16 mouse cellular contexts compared by ENCODE assay signal in the genomic region with DNA sequence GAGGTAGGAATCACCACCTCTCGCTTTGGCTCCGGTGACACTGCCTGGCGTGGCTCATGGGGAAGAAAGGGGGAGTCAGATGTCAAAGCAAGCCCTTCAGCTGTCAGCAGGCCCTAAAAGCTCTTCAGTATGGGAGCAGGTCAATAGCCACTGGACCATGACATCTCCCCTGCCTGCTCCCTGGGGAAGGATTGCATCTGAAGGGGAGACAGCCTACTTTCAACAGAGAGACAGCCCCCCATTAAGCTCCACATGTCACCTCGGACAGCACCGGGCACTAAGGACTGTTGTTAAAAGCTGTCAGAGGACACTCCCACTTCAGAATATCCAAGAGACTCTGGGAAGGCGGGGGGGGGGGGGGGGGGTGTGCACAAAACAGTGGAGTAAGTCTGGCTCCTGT. TPM values are rescaled to one million over a fixed set of nuclear protein-coding genes. Genes with fewer than 3 reads are reported as not detected.
DNase-seq lines count a peak whose midpoint lies in the region; ATAC-seq and TF ChIP-seq lines count a peak whose summit lies in the region.
"Had no signal": no experiment of that assay in that cellular context is flagged by ENCODE, and none has a peak within 500 bp of the region (broad histone marks: within the 10 kb centered on the region; RNA-seq: fewer than 3 reads in every experiment).

No protein-coding gene starts in this region.

- H3K9ac ChIP-seq in hindbrain, embryonic 16.5 days (ENCODE audit: low read depth, low read length) = no peak overlapping the region
- no peak overlapping the region for H3K9ac ChIP-seq in midbrain, embryonic 11.5 days (ENCODE audit: low read length)
- no peak overlapping the region for H3K9ac ChIP-seq in midbrain, postnatal 0 days (replicated peaks; ENCODE audit: low read length, poor library complexity, severe bottlenecking)
- H3K9ac ChIP-seq in embryonic facial prominence, embryonic 11.5 days (replicated peaks; ENCODE audit: low read length) = no peak overlapping the region
- H3K9ac ChIP-seq in midbrain, embryonic 14.5 days (replicated peaks; ENCODE audit: low read length) = no peak overlapping the region
- H3K9ac ChIP-seq: lung, embryonic 15.5 days had no signal

- no peak overlapping the region for H3K4me2 ChIP-seq in hindbrain, embryonic 16.5 days (ENCODE audit: low read length)
- no peak overlapping the region for H3K4me2 ChIP-seq in midbrain, embryonic 11.5 days
- H3K4me2 ChIP-seq in midbrain, postnatal 0 days (ENCODE audit: low read depth, low read length, poor library complexity, severe bottlenecking) = no peak overlapping the region
- H3K4me2 ChIP-seq in embryonic facial prominence, embryonic 11.5 days (ENCODE audit: low read depth, low read length) = no peak overlapping the region
- H3K4me2 ChIP-seq in midbrain, embryonic 14.5 days (ENCODE audit: low read length) = no peak overlapping the region
- H3K4me2 ChIP-seq: liver, embryonic 11.5 days; lung, embryonic 15.5 days had no signal

- TF ChIP-seq CTCF in midbrain, postnatal 0 days (IDR thresholded peaks at IDR 0.05) = no peak

- H3K4me3 ChIP-seq in hindbrain, embryonic 10.5 days = no peak overlapping the region
- H3K4me3 ChIP-seq in hindbrain, embryonic 16.5 days (ENCODE audit: low read length) = no peak overlapping the region
- H3K4me3 ChIP-seq in midbrain, embryonic 11.5 days (ENCODE audit: low read depth, low read length) = no peak overlapping the region
- no peak overlapping the region for H3K4me3 ChIP-seq in midbrain, postnatal 0 days (ENCODE audit: low read depth, low read length)
- no peak overlapping the region for H3K4me3 ChIP-seq in embryonic facial prominence, embryonic 11.5 days (ENCODE audit: low read depth, low read length)
- no peak overlapping the region for H3K4me3 ChIP-seq in midbrain, embryonic 14.5 days (replicated peaks; ENCODE audit: low read depth, low read length)
- H3K4me3 ChIP-seq: erythroblast, embryonic 14.5 days; layer of hippocampus, adult 2 months; lung, embryonic 15.5 days had no signal

- H3K9me3 ChIP-seq in hindbrain, embryonic 10.5 days = no peaks in the 10 kb centered on the region
- no peaks in the 10 kb centered on the region for H3K9me3 ChIP-seq in hindbrain, embryonic 16.5 days (ENCODE audit: control insufficient read depth, low read length)
- no peaks in the 10 kb centered on the region for H3K9me3 ChIP-seq in midbrain, embryonic 11.5 days (ENCODE audit: control insufficient read depth, low read length)
- H3K9me3 ChIP-seq in midbrain, postnatal 0 days (ENCODE audit: low read length) = no peaks in the 10 kb centered on the region
- H3K9me3 ChIP-seq in embryonic facial prominence, embryonic 11.5 days (replicated peaks; ENCODE audit: control insufficient read depth, low read length) = no peaks in the 10 kb centered on the region
- no peaks in the 10 kb centered on the region for H3K9me3 ChIP-seq in midbrain, embryonic 14.5 days (ENCODE audit: control insufficient read depth, low read length)
- H3K9me3 ChIP-seq: lung, embryonic 15.5 days had no signal

- H3K27me3 ChIP-seq in hindbrain, embryonic 10.5 days (ENCODE audit: insufficient read depth, poor library complexity, severe bottlenecking) = peaks cover 4% of the 10 kb centered on the region; the same call in 1 of the 2 replicates
- H3K27me3 ChIP-seq in hindbrain, embryonic 16.5 days (replicated peaks; ENCODE audit: control insufficient read depth, insufficient read depth, low read length) = no peaks in the 10 kb centered on the region
- no peaks in the 10 kb centered on the region for H3K27me3 ChIP-seq in midbrain, embryonic 11.5 days (ENCODE audit: control insufficient read depth, insufficient read depth, low read length)
- no peaks in the 10 kb centered on the region for H3K27me3 ChIP-seq in midbrain, postnatal 0 days (ENCODE audit: insufficient read depth, low read length)
- no peaks in the 10 kb centered on the region for H3K27me3 ChIP-seq in embryonic facial prominence, embryonic 11.5 days (ENCODE audit: control insufficient read depth, insufficient read depth, low read length)
- H3K27me3 ChIP-seq in midbrain, embryonic 14.5 days (ENCODE audit: control insufficient read depth, insufficient read depth, low read length) = no peaks in the 10 kb centered on the region
- H3K27me3 ChIP-seq: lung, embryonic 15.5 days had no signal

- peaks cover 23% of the 10 kb centered on the region for H3K4me1 ChIP-seq in hindbrain, embryonic 10.5 days (replicated peaks)
- H3K4me1 ChIP-seq in hindbrain, embryonic 16.5 days (ENCODE audit: control insufficient read depth, insufficient read depth, low read depth, low read length) = peaks cover 10% of the 10 kb centered on the region
- H3K4me1 ChIP-seq in midbrain, embryonic 11.5 days (ENCODE audit: control insufficient read depth, insufficient read depth, low read length) = peaks cover 8% of the 10 kb centered on the region
- peaks cover 7% of the 10 kb centered on the region for H3K4me1 ChIP-seq in midbrain, postnatal 0 days (ENCODE audit: insufficient read depth, low read length)
- peaks cover 2% of the 10 kb centered on the region for H3K4me1 ChIP-seq in embryonic facial prominence, embryonic 11.5 days (ENCODE audit: control insufficient read depth, insufficient read depth, low read length)
- H3K4me1 ChIP-seq in midbrain, embryonic 14.5 days (ENCODE audit: control insufficient read depth, insufficient read depth, low read length) = peaks cover 10% of the 10 kb centered on the region
- H3K4me1 ChIP-seq: lung, embryonic 15.5 days had no signal

- peak overlapping the region; percentile 57 for H3K27ac ChIP-seq in hindbrain, embryonic 10.5 days
- H3K27ac ChIP-seq in hindbrain, embryonic 16.5 days (ENCODE audit: low read depth, low read length) = no peak overlapping the region
- no peak overlapping the region for H3K27ac ChIP-seq in midbrain, embryonic 11.5 days (ENCODE audit: low read depth, low read length)
- no peak overlapping the region for H3K27ac ChIP-seq in midbrain, postnatal 0 days (ENCODE audit: low read depth, low read length)
- H3K27ac ChIP-seq in embryonic facial prominence, embryonic 11.5 days (replicated peaks; ENCODE audit: low read depth, low read length) = no peak overlapping the region
- H3K27ac ChIP-seq in midbrain, embryonic 14.5 days (replicated peaks; ENCODE audit: low read depth, low read length) = 0 out of 2 replicates have a peak overlapping the region, but pooled peaks have one; percentile 20
- H3K27ac ChIP-seq: layer of hippocampus, adult 2 months; lung, embryonic 15.5 days had no signal

- no peak for ATAC-seq in hindbrain, embryonic 16.5 days
- peak; percentile 24; the same call in 1 of the 2 replicates for ATAC-seq in midbrain, embryonic 11.5 days (ENCODE audit: low FRiP score)
- ATAC-seq in midbrain, postnatal 0 days (ENCODE audit: low FRiP score) = no peak
- peak; percentile 62; the same call in 1 of the 2 replicates for ATAC-seq in embryonic facial prominence, embryonic 11.5 days (replicated peaks; ENCODE audit: insufficient number of reproducible peaks, low FRiP score, low TSS enrichment, low read depth)
- no peak for ATAC-seq in midbrain, embryonic 14.5 days (ENCODE audit: low FRiP score, low TSS enrichment)
- no peak for ATAC-seq in megakaryocyte, adult 5-6 weeks (ENCODE audit: poor library complexity, severe bottlenecking)
- ATAC-seq: activated CD4-positive, CD25-positive, alpha-beta regulatory T cell, adult 4 months had no signal

- no peaks in the 10 kb centered on the region for H3K36me3 ChIP-seq in hindbrain, embryonic 10.5 days
- H3K36me3 ChIP-seq in hindbrain, embryonic 16.5 days (ENCODE audit: control insufficient read depth, insufficient read depth, low read length) = no peaks in the 10 kb centered on the region
- H3K36me3 ChIP-seq in midbrain, embryonic 11.5 days (ENCODE audit: control insufficient read depth, insufficient read depth, low read length) = no peaks in the 10 kb centered on the region
- H3K36me3 ChIP-seq in midbrain, postnatal 0 days (ENCODE audit: insufficient read depth, low read length) = no peaks in the 10 kb centered on the region
- no peaks in the 10 kb centered on the region for H3K36me3 ChIP-seq in embryonic facial prominence, embryonic 11.5 days (replicated peaks; ENCODE audit: control insufficient read depth, insufficient read depth, low read depth, low read length)
- H3K36me3 ChIP-seq in midbrain, embryonic 14.5 days (ENCODE audit: control insufficient read depth, insufficient read depth, low read length) = no peaks in the 10 kb centered on the region
- H3K36me3 ChIP-seq: lung, embryonic 15.5 days had no signal

- 3% methylated on average over 6 of the region's 6 CpGs for WGBS in hindbrain, embryonic 10.5 days
- 8% methylated on average over 6 of the region's 6 CpGs for WGBS in hindbrain, embryonic 16.5 days
- 14% methylated on average over 6 of the region's 6 CpGs for WGBS in midbrain, embryonic 11.5 days
- WGBS in midbrain, postnatal 0 days = 12% methylated on average over 6 of the region's 6 CpGs
- 4% methylated on average over 5 of the region's 6 CpGs for WGBS in embryonic facial prominence, embryonic 11.5 days
- 4% methylated on average over 6 of the region's 6 CpGs for WGBS in midbrain, embryonic 14.5 days

- DNase-seq in hindbrain, embryonic 10.5 days (ENCODE audit: low spot score) = peak; percentile 50
- no peak for DNase-seq in midbrain, embryonic 11.5 days (ENCODE audit: low spot score, missing footprints)
- no peak for DNase-seq in midbrain, postnatal 0 days (ENCODE audit: low spot score)
- no peak for DNase-seq in embryonic facial prominence, embryonic 11.5 days (ENCODE audit: low spot score)
- DNase-seq in midbrain, embryonic 14.5 days = no peak
- DNase-seq in adrenal gland, postnatal 36 days = no peak
- DNase-seq: right cerebral cortex, adult 18-20 months; spleen, adult 18-20 months had no signal

RNA-seq across cellular contexts. Expression of a gene that starts 19.1 kb away (rescaled TPM):
- 5.4 and 10.3 TPM in 2 replicates for polyA plus RNA-seq in hindbrain, embryonic 10.5 days (2016; fragmentation: Nextera tagmentation; extraction: Ambion mirVana)
- polyA plus RNA-seq in hindbrain, embryonic 16.5 days (2015; fragmentation: Nextera tagmentation; extraction: Ambion mirVana) = 83.3 and 96.1 TPM in 2 replicates
- 17.2 and 20.3 TPM in 2 replicates for polyA plus RNA-seq in midbrain, embryonic 11.5 days (2014; fragmentation: Nextera tagmentation; extraction: Ambion mirVana)
- 94.8 and 98.7 TPM in 2 replicates for total RNA-seq in midbrain, postnatal 0 days (2014; rRNA removed)
- 82.6 and 91.5 TPM in 2 replicates for polyA plus RNA-seq in midbrain, postnatal 0 days (2015; fragmentation: Nextera tagmentation; extraction: Ambion mirVana)
- polyA plus RNA-seq in embryonic facial prominence, embryonic 11.5 days (2014; fragmentation: Nextera tagmentation; extraction: Ambion mirVana) = 7.6 and 8.5 TPM in 2 replicates
- 66.2 and 73.1 TPM in 2 replicates for polyA plus RNA-seq in midbrain, embryonic 14.5 days (2014; fragmentation: Nextera tagmentation; extraction: Ambion mirVana)
- not detected in 2 replicates for total RNA-seq in megakaryocyte, adult 5-6 weeks (2015)
- total RNA-seq in megakaryocyte, adult 5-6 weeks (2017) = not detected in 2 replicates
- 1 to 10 TPM; 7.3 to 9.6 TPM for total RNA-seq in adrenal gland, postnatal 36 days (2021)
- total RNA-seq: megakaryocyte progenitor cell, adult 5-6 weeks had no signal

Comparison
In these comparisons a context has a peak if more than half of its experiments do, and no peak if none do; other contexts are left out.
1. H3K27ac ChIP-seq: peak in hindbrain, embryonic 10.5 days (single experiment) and midbrain, embryonic 14.5 days (single experiment); none in hindbrain, embryonic 16.5 days (single experiment), midbrain, embryonic 11.5 days (single experiment), midbrain, postnatal 0 days (single experiment) and embryonic facial prominence, embryonic 11.5 days (single experiment).
2. ATAC-seq: peak in midbrain, embryonic 11.5 days (single experiment) and embryonic facial prominence, embryonic 11.5 days (single experiment); none in hindbrain, embryonic 16.5 days (single experiment), midbrain, postnatal 0 days (single experiment), midbrain, embryonic 14.5 days (single experiment) and megakaryocyte, adult 5-6 weeks (single experiment).